Mouse (Mus musculus): ENCODE measurements around the gene Ybx2. TPM values are rescaled to one million over a fixed set of nuclear protein-coding genes. Genes with fewer than 3 reads are reported as not detected.

The Ybx2 gene
- total RNA-seq, 2 experiments from 2014 or later: 19.6 to 44.5 TPM

GRCm38 (mm10) chr11:69964650-69965270 is 29.2 kb downstream of the Ybx2 start, which contains the start of gene Cldn7:
Gene Cldn7, plus strand, starts transcription at chr11:69964779.
- DNase-seq: no peak

- DNase-seq: no peak
Measured at GRCm38 (mm10) chr11:69965271-69966005, 29.8 kb downstream of the Ybx2 start.

- peak; percentile 50 for DNase-seq
Measured at GRCm38 (mm10) chr11:69966006-69966859, 30.6 kb downstream of the Ybx2 start.

GRCm38 (mm10) chr11:69966860-69967517 is 31.4 kb downstream of the Ybx2 start:
- no peak for DNase-seq

GRCm38 (mm10) chr11:69968793-69969192 is 33.2 kb downstream of the Ybx2 start:
- DNase-seq: no peak

- DNase-seq: no peak
Measured at GRCm38 (mm10) chr11:69970222-69970621, 34.6 kb downstream of the Ybx2 start.

- no peak for DNase-seq
Measured at GRCm38 (mm10) chr11:69970775-69971174, 35.2 kb downstream of the Ybx2 start.

GRCm38 (mm10) chr11:69974907-69975306 is 39.3 kb downstream of the Ybx2 start:
- DNase-seq: no peak

GRCm38 (mm10) chr11:69976271-69976670 is 40.7 kb downstream of the Ybx2 start:
- no peak for DNase-seq

GRCm38 (mm10) chr11:69979827-69980195 is 44.2 kb downstream of the Ybx2 start:
- DNase-seq: no peak

- DNase-seq: peak; percentile 99
Measured at GRCm38 (mm10) chr11:69980196-69981140, 44.9 kb downstream of the Ybx2 start.

- DNase-seq: peak; percentile 51
Measured at GRCm38 (mm10) chr11:69981141-69981762, 45.7 kb downstream of the Ybx2 start, which contains the start of gene Ctdnep1. Gene Ctdnep1, plus strand, starts transcription at chr11:69981156.

- no peak for DNase-seq
Measured at GRCm38 (mm10) chr11:69982225-69982624, 46.6 kb downstream of the Ybx2 start, which contains the start of gene Elp5. Gene Elp5, minus strand, starts transcription at chr11:69982517.

GRCm38 (mm10) chr11:69982877-69983276 is 47.3 kb downstream of the Ybx2 start:
- DNase-seq: no peak

GRCm38 (mm10) chr11:69983377-69983776 is 47.8 kb downstream of the Ybx2 start:
- no peak for DNase-seq

GRCm38 (mm10) chr11:69984431-69984830 is 48.8 kb downstream of the Ybx2 start:
- no peak for DNase-seq

- DNase-seq: no peak
Measured at GRCm38 (mm10) chr11:69989949-69990348, 54.4 kb downstream of the Ybx2 start.
